Mouse (Mus musculus) fat pad, adult 2 months (tissue): Measurements from ENCODE around the gene Trim2.

Source experiments
- DNase-seq: peaks from one replicate; pipeline ENCODE4 v3.0.0-alpha.2; 2011; ENCODE audit warnings: low read depth, low spot score; ENCODE audit errors: extremely low read depth

Gene Trim2

DNA sequence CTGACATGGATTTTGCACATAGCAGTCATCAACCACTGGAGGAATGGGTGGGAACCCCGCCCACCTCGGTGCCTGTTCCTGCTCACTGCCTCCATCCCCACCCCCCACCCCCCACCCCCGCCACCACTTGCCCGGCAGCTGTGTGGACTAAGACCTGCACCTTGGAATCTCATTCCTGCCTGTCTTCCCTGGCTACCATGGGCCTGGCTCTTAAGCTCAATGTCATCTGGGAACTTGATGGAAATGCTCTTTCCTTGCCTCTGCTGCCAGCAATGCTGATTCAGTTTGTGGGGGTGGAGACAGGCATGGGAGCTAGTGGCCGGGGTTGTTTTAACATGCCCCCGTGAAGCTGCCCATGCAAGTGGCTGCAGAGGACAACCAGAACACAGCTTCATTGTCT lies 17.3 kb upstream of the Trim2 start:
- DNase-seq = no peak

DNA sequence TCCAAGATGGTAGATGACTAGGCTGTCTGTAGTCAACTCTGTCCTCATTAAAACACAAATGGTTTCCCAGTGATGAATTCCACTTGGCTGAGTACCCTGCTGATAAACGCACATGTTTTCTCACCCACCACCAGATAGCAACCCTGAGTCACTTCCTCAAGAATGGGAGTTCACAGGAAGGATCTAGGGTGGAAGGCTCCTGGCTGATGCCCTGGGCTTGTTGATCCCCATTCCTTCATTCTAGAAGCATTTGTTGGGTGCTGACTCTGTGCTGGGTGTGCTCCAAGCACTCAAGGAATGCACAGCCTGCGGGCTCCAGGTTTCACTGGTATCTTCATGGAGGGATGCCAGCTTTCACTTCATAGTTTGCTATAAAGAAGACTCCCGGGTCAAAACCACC lies 12.8 kb upstream of the Trim2 start:
- no peak for DNase-seq

DNA sequence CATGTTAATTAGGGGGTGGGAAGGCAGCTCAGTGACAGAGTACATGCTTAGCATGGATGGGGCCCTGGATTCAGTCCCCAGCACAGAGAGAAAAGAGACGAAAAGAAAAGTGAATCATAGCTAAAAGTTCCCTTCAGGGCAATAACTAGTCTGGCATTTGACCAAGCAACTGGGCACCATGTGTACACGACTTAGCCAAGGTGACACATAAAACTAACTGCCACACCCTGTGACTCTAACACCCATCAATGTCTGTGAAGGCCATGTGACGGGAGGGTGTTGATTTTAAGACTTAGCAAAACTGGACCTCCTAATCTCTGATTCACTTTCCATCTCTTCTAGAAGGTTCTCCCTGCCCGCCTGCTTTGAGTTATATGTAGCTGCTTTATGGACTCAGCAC lies 12.2 kb upstream of the Trim2 start:
- no peak for DNase-seq

DNA sequence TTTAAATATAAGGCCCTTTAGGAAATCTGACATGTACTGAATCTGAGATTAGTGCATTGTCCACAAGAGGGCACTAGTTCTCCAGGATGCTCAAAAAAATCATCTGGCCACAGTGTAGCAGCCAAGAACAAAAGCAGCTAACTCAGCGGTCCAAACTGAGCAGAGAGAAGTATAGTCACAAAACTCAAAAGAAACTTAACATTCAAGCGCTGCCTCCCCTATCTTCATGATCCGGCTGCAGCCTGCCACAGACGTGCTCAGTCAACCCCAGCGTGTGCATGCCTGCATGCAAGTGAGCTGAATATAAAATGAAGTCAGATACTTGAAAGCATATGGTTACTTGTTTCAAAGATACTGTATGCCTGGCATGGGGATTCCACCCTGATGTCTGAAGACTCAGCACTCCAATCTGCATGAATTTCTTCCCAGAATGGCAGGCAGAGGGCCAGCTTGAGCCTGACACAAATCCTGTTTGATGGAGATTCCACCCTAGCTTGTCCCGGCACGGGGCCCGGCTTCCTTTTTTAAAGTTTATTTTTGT lies 8.0 kb upstream of the Trim2 start:
- DNase-seq = no peak

DNA sequence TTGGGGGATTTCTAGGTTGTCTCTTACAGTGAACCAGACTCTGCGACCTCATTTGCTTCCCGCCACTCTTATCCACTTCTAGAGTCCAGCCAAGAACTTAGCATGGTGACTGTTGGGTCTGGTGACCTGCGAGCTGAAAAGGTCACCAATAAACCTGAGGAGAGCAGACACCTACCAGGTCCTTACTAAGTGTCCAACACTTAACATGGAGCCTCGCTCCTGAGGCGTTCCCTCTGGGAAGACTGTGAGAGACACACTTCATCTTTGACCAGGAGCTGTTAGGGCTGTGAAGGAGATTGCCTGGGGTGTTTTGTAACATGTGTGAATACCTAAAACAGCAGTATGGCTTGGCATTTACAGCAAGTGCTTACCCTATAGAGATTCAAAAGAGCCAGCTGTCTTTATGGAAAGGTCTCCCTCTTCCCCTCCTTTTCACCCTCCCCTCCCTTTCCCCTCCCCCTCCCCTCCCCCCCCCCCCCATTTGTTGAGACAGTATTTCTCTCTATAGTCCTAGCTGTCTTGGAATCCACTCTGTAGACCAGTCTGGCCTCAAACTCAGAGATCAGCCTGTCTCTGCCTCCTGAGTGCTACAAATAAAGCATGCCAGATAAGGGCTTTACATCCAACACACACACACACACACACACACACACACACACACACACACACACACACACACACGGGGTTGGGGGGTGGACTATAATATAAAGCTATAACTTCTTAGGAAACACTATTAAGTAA lies 7.3 kb upstream of the Trim2 start:
- no peak for DNase-seq

DNA sequence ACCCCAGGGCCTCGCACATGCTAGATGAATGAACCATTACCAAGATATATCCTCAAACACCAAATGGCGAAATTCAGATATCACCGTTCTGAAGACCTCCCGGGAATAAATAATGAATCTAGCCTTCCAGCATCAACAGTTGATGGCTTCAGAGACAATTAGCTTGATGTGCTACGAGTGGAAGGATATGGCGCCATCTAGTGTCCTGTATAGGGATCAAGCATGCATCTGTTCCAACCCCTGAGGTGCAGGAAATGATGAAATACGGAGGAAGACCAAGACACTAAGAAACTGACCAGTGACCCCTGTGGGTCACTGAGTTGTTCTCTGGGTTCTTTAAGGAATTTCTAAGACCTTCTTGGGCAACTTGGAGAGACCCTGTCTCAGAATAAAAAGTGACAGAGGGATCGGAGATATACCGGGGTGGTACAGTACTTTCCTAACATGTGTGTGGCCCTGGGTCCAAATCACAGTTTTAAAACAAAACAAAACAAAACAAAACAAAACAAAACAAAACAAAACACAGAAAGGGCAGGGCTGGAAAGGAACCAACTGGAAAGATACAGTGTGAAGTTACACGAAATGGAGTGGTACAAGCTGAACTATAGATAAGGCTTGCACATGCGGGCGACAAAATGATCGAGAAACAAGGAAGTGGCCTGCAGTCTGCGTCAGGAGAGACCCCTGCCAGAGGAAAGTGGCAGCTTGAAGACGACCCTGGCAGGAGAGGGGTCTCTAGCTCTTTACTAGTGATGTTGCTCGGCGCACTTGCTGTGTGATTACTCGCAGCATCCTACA lies 6.5 kb upstream of the Trim2 start:
- no peak for DNase-seq

DNA sequence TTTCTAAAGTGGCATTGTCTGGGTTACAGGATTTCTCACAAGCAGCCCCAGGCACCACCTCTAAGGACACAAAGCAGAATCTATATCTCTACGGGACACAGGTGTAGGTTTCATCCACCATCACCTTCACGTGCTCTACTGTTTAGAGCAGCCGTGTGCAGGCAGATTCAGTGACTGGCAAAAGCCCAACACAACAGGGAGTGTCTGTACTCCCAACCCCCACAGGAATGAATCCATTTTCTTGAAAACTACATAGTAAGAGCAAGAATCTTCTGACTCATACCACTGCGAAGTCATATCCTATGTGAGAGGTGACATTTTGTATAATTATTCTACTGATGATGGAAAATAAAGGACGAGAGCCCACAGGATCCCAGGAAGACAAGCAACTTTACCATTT lies 5.6 kb upstream of the Trim2 start:
- DNase-seq = no peak

DNA sequence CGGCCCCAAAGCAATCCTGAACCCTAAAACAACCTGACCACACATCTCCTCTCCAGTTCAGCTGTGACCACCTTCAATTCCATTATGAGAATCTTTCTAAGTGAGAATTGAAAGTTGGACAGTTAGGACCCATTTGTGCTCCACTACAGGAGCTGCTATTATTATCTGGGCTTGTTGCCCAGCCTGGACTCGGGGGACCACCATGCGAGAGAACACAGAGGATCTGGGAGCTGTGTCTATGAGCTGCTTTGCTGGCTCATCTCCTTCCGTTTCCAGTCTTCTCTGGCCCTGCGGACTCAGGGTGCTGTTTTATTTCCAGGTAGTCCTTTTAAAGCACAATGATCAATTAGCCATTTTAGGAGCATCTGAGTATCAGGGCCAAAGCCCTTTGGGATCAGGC lies 839 bp upstream of the Trim2 start:
- no peak for DNase-seq

DNA sequence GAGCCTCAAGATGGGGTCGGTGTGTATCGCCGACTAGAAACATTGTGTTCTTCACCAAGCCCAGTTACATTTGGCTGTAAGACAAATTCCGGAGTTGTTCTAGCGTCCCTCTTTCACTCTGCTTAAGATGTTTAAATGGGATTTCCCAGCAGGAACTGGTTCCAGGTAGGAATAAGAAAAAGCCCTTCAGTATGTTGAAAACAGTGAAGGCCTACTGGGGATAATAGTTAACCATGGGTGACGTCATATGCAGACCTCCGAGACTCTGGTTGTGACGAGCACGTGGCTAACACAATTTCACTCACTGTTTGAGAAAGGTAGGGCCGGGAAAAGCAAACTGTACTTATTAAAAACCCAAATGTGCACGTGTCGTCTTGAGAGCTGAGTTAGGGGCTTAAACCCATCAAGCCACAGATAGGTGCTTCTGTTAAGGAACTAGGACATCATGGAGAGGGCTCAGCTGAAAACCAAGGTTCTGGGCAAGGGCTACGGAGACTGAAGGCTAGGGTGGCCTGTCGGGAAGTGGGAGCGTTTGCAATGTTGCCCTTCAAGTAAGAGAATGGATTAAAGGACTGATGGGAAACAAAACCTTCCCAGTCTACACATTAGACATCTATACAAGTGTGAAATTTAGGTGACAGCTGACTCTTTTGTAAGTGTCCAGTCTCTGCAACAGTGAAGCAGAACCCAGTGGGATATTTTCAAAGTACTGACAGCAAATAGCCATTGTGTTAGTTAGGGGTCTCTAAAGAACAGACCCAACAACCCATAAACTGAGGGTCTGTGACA lies 761 bp downstream of the Trim2 start:
- DNase-seq = no peak

DNA sequence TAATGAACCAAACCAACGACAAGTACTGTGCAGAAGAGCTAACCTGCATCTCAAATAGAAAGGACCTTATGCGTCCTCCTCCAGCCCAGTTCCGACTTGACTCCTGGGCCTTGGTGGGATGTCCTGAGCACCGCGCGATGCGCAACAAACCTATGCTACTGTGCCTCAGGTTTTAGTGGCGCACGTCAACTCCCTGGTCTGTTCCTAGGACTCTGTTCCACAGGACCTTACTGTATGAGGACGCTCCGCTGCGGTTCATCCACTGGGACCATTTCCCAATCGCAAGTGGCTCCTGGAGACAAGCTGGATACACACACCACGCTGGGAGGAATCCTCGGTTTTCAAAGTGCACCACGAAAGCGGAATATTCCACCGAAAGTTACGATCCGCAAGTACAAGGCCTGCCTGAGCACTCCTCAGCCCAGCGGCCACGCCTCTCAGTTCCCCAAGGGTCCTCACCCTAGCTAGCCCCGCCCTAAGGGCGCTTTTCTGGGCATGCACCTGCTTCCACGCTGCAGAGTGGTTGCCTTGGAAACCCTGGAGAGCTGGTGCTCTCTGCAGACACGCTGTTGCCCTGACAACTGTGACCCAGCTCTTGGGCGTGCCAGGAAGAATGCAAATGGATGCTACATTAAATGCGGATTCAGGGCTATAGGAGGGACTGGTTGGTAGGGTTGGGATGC lies 1.5 kb downstream of the Trim2 start:
- no peak for DNase-seq

DNA sequence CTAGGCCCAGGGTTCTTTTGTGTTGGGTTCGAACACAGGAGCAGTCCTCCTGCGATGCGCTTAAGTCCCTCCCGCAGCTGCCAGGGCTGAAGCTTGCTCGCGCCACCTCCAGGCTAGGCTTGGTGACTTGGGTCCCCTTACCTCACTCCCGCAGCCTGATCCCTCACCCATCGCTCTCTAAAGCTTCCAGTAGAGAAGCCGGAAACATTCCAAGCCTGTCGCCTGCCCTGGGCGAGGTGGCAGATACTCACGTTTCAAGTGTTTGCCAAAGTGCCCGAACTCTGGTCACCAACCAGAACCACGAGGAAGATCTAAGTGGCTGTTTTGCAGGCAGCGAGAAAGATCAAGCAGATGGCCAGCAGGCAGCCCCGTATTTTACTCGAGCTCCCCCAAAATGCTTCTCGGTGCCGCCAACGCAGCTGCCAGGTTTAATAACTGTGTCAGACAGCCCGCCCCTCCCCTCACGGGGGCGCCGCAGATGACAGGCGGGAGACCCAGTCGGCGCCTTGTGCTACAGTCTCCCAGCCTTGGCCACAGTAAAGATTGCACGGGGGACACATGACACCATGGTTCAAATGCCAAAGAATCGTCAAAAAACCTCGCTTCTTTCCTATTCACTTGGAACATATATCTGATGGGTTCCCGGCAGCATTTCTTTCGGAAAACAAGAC lies 2.2 kb downstream of the Trim2 start:
- no peak for DNase-seq

DNA sequence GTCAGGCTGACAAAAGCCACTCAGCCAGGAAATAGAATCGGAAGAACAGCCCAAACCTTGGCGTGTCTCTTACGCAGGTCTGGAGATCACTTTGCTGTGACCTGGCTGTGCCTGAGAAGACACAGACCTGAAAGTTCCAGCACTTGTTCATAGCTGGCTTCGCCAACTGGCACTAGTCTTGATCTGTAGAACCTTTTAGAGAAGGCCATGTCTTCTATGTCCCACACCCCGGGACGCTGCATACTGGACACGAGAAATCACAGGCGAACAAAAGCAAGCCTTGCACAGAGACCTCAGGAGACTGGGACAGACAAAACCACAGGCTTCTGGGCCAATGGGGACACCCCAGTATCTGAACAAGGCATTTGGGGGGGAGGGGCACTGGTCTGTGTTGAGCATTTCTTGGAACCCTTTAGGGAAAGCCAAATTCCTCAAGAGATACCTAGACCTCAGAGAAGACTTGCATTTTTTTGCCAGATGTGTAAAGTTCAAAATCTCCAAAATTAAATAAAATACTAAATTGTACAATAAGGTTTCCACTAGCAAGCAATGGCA lies 3.2 kb downstream of the Trim2 start:
- no peak for DNase-seq

DNA sequence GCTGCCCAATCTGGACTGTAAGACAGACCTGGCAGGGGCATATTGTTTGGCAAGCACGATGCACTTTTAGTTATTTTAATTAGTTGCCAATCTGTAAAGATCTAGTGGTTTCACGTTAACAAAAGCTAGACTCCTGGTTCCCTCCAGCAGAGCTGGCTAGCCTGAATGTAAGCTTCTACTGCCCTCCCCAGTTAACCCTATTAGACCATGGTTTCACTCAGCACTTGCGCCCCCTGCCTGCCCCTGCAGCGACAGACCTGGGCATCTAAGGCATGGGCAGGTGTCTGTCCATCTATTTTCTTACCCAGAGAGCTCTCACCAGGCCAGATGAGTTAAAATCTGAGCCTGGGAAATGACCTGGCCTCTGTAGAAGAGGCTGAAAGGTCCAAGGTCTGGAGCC lies 4.4 kb downstream of the Trim2 start:
- no peak for DNase-seq

DNA sequence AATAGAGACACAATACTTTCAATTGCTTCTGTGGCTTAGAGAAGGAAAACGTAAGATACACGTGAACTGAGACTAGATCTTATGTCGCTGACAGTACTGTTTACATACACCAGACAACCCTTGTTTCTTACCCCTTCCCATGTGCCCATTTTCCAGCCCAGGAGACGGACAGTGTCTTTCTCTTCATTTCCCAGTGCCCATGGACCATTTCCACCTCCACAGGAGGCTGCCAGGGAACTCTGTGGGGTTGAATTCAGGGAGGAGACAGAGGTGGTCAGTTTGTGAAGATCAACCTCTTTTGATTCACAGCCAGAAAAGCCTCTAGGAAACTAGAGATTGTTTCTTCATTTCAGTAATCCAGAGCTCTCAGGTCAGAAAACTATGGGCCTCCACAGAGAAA lies 5.0 kb downstream of the Trim2 start:
- no peak for DNase-seq

DNA sequence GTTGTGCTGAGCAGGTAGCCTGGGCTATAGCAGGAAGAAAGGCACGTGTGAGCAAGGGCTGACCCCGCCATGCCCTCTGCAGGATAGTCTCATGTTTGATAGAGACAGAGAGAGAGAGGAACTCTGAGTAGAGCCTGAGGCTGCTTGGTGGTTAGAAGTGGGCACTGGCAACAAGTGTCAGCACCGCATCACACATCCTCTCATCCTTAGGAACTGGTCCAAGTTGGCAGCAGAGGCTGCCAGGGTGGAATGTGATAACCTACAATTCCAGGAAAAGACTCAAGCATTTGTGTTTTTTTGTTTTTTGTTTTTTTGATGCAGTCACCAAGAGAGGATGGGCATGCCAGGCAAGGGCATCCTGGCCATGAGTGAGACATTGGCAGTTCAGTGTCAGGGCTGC lies 8.5 kb downstream of the Trim2 start:
- DNase-seq = no peak

DNA sequence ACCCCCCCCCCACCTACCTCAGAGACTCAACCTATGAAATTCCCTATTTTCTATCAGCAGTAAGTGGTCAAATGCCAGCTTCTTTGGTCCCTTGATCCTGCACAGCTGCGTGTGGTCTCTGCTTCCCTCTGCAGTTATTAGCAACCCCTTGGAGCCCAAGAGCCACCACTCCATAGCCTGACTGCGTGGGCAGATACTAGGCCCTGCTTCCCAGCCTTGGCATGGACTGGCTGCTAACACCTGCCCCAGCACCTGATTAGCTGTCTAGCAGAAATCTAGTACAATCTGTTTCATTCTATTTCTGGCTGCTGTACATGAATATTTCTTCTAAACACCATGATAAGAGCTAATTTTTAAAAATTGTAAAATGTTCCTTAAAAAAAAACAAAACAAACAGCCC lies 10.0 kb downstream of the Trim2 start:
- no peak for DNase-seq

DNA sequence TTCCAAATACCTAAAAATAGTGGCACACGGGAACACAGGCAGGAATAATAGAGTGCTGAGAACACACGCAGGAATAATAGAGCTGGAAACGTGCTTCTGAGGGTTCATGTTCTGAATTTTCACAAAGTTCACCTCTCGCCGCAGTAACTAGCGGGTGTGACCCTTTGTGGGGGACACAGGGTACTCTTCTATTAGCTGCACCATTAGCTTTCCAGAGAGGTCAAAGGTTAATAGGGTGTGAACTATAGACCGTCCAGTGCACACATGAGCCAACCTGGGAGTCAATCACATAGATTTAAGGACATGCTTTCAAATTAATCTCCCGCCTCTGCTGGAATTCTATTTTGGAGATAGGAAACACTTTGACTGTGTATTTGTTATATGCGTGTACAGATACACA lies 11.9 kb downstream of the Trim2 start:
- DNase-seq = no peak

DNA sequence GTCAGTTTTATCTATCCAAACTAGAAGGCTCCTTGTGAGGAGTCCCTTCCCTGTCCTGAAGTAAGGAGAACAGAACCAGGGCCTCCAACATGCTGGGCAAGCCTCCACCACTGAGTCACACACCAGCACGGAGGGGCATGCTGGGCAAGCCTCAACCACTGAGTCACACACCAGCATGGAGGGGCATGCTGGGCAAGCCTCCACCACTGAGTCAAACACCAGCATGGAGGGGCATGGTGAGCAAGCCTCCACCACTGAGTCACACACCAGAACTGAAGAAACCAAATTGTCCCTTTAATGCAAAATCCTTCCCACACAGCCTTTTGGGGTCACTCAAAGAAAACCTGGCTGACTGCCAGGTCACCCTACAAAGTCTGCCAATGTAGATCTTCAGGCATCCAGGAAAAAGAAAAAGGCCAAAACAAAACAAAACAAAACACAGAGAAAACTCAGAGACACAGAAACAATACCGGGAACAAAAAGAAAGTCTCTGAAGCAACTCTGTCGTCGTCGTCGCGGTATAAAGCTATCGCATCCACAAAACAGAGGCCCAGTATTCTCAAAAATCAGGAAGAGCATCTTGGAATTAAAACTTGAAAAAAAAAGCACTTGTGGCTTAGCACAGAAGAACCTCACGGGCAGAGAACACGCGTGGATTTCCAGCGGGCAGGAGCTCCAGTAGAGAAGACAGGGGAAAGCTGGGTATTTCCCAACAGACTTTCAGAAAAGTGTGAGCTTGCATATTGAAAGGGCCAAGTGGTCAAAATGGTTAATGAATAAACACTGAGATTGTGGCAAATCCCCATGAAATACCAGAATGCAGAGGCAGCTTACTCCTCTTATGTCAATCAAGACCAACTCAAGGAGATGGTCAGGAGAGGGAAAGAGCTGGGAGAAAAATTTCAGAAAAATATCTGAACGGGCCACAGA lies 12.7 kb downstream of the Trim2 start:
- no peak for DNase-seq

DNA sequence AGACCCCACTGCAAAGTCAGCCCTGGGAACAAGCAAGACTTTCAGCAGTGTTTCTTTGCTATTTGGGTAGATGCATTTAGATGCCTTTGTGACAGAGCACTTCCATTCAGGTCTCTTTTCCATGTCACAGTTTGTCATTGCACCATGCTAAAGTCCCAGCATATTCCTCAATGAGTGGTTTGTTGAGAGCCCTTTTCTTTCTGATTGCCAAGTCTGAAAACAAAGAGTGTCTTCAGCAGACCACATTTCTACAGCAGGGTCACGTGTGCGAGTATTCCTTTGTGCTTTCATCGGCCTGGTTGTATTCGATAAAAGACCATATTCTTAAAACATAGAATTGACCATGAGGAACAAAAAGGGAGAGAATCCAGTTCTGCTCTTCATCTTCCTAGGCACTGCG lies 14.4 kb downstream of the Trim2 start:
- no peak for DNase-seq
